Mouse (Mus musculus): ENCODE results near the gene Fbxw7.
A peak's percentile ranks its signal among the peaks of the same experiment; 100 is the strongest.

Fbxw7 gene

GRCm38 (mm10) chr3:84814762-84815381 is at the start of gene Fbxw7:
TSS of gene Fbxw7 (plus strand) at chr3:84815268.
- peak; percentile 13 for DNase-seq

- DNase-seq = no peak
Observed at GRCm38 (mm10) chr3:84768940-84769339, 46.1 kb upstream of the Fbxw7 start.

GRCm38 (mm10) chr3:84769411-84769810 is 45.7 kb upstream of the Fbxw7 start:
- DNase-seq = no peak

- no peak for DNase-seq
Observed at GRCm38 (mm10) chr3:84770518-84770917, 44.5 kb upstream of the Fbxw7 start.

GRCm38 (mm10) chr3:84771980-84772379 is 43.1 kb upstream of the Fbxw7 start:
- DNase-seq = peak; percentile 43

- peak; percentile 28 for DNase-seq
Observed at GRCm38 (mm10) chr3:84774246-84775066, 40.6 kb upstream of the Fbxw7 start.

GRCm38 (mm10) chr3:84775067-84775423 is 40.0 kb upstream of the Fbxw7 start:
- no peak for DNase-seq

- no peak for DNase-seq
Observed at GRCm38 (mm10) chr3:84775577-84775976, 39.5 kb upstream of the Fbxw7 start.

GRCm38 (mm10) chr3:84776084-84776483 is 39.0 kb upstream of the Fbxw7 start:
- DNase-seq = no peak

GRCm38 (mm10) chr3:84787914-84788313 is 27.2 kb upstream of the Fbxw7 start:
- no peak for DNase-seq

- no peak for DNase-seq
Observed at GRCm38 (mm10) chr3:84804036-84804435, 11.0 kb upstream of the Fbxw7 start.

GRCm38 (mm10) chr3:84806206-84806605 is 8.9 kb upstream of the Fbxw7 start:
- DNase-seq = no peak

GRCm38 (mm10) chr3:84807826-84808225 is 7.2 kb upstream of the Fbxw7 start:
- DNase-seq = no peak

GRCm38 (mm10) chr3:84808906-84809305 is 6.2 kb upstream of the Fbxw7 start:
- DNase-seq = no peak

- DNase-seq = no peak
Observed at GRCm38 (mm10) chr3:84810803-84811202, 4.3 kb upstream of the Fbxw7 start.

GRCm38 (mm10) chr3:84813436-84814156 is 1.5 kb upstream of the Fbxw7 start:
- no peak for DNase-seq

- peak; percentile 99 for DNase-seq
Observed at GRCm38 (mm10) chr3:84814157-84814761, 809 bp upstream of the Fbxw7 start.

- DNase-seq = peak; percentile 50
Observed at GRCm38 (mm10) chr3:84815461-84815860, 393 bp downstream of the Fbxw7 start.

- DNase-seq = no peak
Observed at GRCm38 (mm10) chr3:84816951-84817350, 1.9 kb downstream of the Fbxw7 start.

GRCm38 (mm10) chr3:84820654-84821201 is 5.7 kb downstream of the Fbxw7 start:
- DNase-seq = no peak

- DNase-seq = no peak
Observed at GRCm38 (mm10) chr3:84825990-84826389, 10.9 kb downstream of the Fbxw7 start.

- peak; percentile 78 for DNase-seq
Observed at GRCm38 (mm10) chr3:84826405-84826804, 11.3 kb downstream of the Fbxw7 start.

GRCm38 (mm10) chr3:84826938-84827337 is 11.9 kb downstream of the Fbxw7 start:
- no peak for DNase-seq

Measured in lung, postnatal 36 days (tissue).